Mouse (Mus musculus) neural tube, embryonic 14.5 days (tissue): Measurements from ENCODE around the gene Prss54. TPM values are rescaled to one million over a fixed set of nuclear protein-coding genes. Genes with fewer than 3 reads are reported as not detected.
"Not testable (repeated sequence)": the region's sequence is repeated elsewhere in the genome, so short reads cannot be mapped to it uniquely, and the experiment has no call there.

Experiments
- ATAC-seq: fragments of 200-750 bp; cut with Nextera tagmentation; 2 replicates; pipeline ENCODE4 v1.8.0; 2017; ENCODE audit warnings: low read depth, mild to moderate bottlenecking, moderate TSS enrichment, moderate library complexity
- H3K27ac ChIP-seq: fragments of 300-500 bp; sonication (generic); 2 replicates; pipeline ENCODE4 v1.5.1; 2014; ENCODE audit warnings: low read depth, mild to moderate bottlenecking, control low read depth, low read length, moderate library complexity, mixed read lengths
- H3K27me3 ChIP-seq: fragments of 300-500 bp; sonication (generic); 2 replicates; pipeline ENCODE4 v1.6.1; 2014; ENCODE audit warnings: low read length; ENCODE audit not compliant: control insufficient read depth, insufficient read depth
- H3K36me3 ChIP-seq: fragments of 300-500 bp; sonication (generic); 2 replicates; pipeline ENCODE4 v1.6.1; 2014; ENCODE audit warnings: low read length, mixed read lengths; ENCODE audit not compliant: control insufficient read depth, insufficient read depth
- H3K4me1 ChIP-seq: fragments of 300-500 bp; sonication (generic); 2 replicates; pipeline ENCODE4 v1.6.1; 2014; ENCODE audit warnings: low read length; ENCODE audit not compliant: control insufficient read depth, insufficient read depth
- H3K4me2 ChIP-seq: fragments of 300-500 bp; sonication (generic); 2 replicates; pipeline ENCODE4 v1.6.1; 2014; ENCODE audit warnings: mild to moderate bottlenecking, low read depth, low read length, control low read depth
- H3K4me3 ChIP-seq: fragments of 300-500 bp; sonication (generic); 2 replicates; pipeline ENCODE4 v1.5.1; 2014; ENCODE audit warnings: low read depth, low read length, control low read depth, mixed read lengths
- H3K9ac ChIP-seq: fragments of 300-500 bp; sonication (generic); replicated peaks from 2 replicates; pipeline ENCODE4 v1.6.1; 2014; ENCODE audit warnings: low read depth, mild to moderate bottlenecking, control low read depth, low read length, mixed read lengths
- H3K9me3 ChIP-seq: fragments of 300-500 bp; sonication (generic); 2 replicates; pipeline ENCODE4 v1.6.1; 2016; ENCODE audit warnings: low read length; ENCODE audit not compliant: control insufficient read depth
- WGBS: fragments of 180-500 bp; shearing (Covaris S2); extraction: QIAGEN DNeasy Blood & Tissue Kit; methylation state at CpG from one replicate; pipeline ENCODE4 v1.1.7; 2014; 5-methylcytosine and 5-hydroxymethylcytosine counted together
- polyA plus RNA-seq: library from polyadenylated mRNA; unstranded; fragments of >200 nt; fragmentation: Nextera tagmentation; extraction: Ambion mirVana; gene quantifications from 2 replicates; pipeline ENCODE4 v1.2.1, GENCODE M21; 2014

Prss54 gene
- polyA plus RNA-seq, result not detected in 2 replicates

- Histone ChIP-seq H3K9me3 (no peaks in the 10 kb centered on the region), H3K4me2 (no peak within 1 kb of the TSS), H3K27ac (no peak within 1 kb of the TSS), H3K36me3 (no peaks in the 10 kb centered on the region), H3K4me3 (no peak within 1 kb of the TSS), H3K9ac (no peak within 1 kb of the TSS), H3K27me3 (no peaks in the 10 kb centered on the region), H3K4me1 (no peaks in the 10 kb centered on the region)
- ATAC-seq, result no peak
- 84% methylated on average over 10 of the region's 10 CpGs for WGBS
These were observed at the start of gene Prss54 for GRCm38 (mm10) chr8:95576240-95576639. TSS of gene Prss54 (minus strand) at chr8:95576340.

DNA sequence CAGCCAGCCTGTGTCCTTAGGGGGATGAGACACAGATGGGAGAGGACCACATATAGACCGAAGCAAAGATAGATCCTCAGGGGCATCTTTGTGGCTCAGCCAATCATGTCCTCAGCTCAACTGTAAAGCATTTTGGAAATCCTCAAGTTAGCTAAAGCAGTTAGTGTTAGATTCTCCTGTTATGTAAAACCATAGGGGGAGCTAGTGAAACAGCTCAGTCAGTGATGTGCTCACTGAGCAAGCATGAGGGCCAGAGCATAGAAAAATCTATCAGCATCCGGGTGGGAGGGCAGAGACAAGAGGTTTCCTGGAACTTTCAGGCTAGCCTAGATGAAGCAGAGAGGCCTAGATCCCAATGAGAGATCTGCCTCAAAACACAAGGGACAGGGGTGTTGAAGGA lies 48.7 kb upstream of the Prss54 start:
- H3K9me3 ChIP-seq, result no peaks in the 10 kb centered on the region

GRCm38 (mm10) chr8:95620046-95620445 lies 43.9 kb upstream of the Prss54 start:
- no peaks in the 10 kb centered on the region for H3K36me3 ChIP-seq
- H3K4me1 ChIP-seq, result no peaks in the 10 kb centered on the region
- H3K27ac ChIP-seq, result no peak overlapping the region
- no peak for ATAC-seq
- 98% methylated on average over 2 of the region's 2 CpGs for WGBS
- no peak overlapping the region for H3K4me2 ChIP-seq
- H3K9ac ChIP-seq, result no peak overlapping the region
- no peak overlapping the region for H3K4me3 ChIP-seq
- H3K9me3 ChIP-seq, result no peaks in the 10 kb centered on the region
- no peaks in the 10 kb centered on the region for H3K27me3 ChIP-seq

More for the DNA sequence above, 48.7 kb upstream of the Prss54 start:
- no peak for ATAC-seq
- H3K27me3 ChIP-seq, result no peaks in the 10 kb centered on the region
- WGBS, result 72% methylated on average over 2 of the region's 2 CpGs
- H3K4me2 ChIP-seq, result no peak overlapping the region
- no peak overlapping the region for H3K4me3 ChIP-seq
- H3K27ac ChIP-seq, result no peak overlapping the region
- H3K4me1 ChIP-seq, result no peaks in the 10 kb centered on the region
- H3K36me3 ChIP-seq, result no peaks in the 10 kb centered on the region
- H3K9ac ChIP-seq, result no peak overlapping the region

DNA sequence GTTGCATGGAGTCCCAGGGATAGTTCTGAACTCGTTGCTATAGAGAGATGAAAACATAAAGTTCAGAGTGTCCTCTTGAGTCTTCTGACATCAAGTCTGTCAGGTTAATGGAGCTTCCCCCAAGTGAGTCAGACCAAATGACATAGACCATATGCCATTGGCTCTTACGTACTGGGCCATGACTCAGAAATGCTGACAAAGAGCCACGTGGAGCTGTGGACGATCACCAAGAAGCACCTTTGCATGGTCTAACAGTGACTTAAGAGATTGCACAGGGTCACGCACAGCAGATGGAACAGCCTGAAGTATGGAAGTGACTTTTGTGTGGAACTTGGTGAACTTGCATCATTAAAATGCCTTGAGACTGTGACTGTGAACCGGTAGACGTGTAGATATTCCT lies 40.2 kb upstream of the Prss54 start:
- Histone ChIP-seq H3K9ac (no peak overlapping the region), H3K9me3 (no peaks in the 10 kb centered on the region), H3K27ac (no peak overlapping the region), H3K36me3 (no peaks in the 10 kb centered on the region), H3K4me3 (no peak overlapping the region), H3K27me3 (no peaks in the 10 kb centered on the region), H3K4me2 (no peak overlapping the region), H3K4me1 (no peaks in the 10 kb centered on the region)
- WGBS, result 92% methylated on average over 7 of the region's 7 CpGs
- no peak for ATAC-seq

DNA sequence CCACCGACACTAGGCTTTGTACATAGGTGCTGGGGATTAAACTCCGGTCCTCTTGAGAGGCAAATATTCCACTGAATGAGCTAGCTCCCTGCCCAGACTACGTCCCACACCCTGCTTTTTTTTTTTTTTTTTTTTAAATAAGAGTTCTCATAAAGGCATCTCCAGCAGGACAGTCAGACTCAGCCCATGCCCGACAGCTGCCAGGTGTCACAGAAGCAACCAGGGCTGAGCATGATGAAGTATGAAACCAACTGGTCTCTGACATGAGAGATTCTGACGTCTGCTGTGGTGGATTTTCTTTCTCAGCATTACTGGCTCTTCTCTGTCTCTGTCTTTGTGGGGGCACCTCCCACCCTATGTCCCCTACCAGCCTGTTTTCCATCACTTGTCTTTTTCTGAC lies 35.6 kb upstream of the Prss54 start:
- Histone ChIP-seq H3K27ac (no peak overlapping the region), H3K4me3 (no peak overlapping the region), H3K27me3 (no peaks in the 10 kb centered on the region), H3K9me3 (no peaks in the 10 kb centered on the region), H3K4me1 (no peaks in the 10 kb centered on the region), H3K36me3 (no peaks in the 10 kb centered on the region), H3K4me2 (no peak overlapping the region), H3K9ac (no peak overlapping the region)
- ATAC-seq, result no peak
- 75% methylated on average over 5 of the region's 5 CpGs for WGBS

DNA sequence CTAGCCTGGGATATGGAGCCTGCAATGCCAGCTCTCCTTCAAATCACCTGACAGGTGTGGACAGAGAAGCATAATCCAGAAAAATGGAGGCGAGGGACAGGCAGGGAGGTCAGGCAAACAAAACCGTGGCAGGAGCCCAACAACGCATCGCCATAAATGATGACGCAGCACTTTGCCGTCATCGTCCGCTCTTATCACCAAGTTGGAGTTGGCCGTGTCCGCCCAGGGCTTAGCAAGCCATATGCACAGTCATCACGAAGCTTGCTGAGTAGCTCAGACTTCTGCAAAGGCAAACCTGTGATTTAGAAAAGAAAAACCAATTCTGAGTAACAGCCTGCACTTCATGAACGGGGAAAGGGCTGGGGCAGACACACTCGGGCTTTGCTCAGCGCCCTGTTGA lies 34.6 kb upstream of the Prss54 start:
- H3K4me1 ChIP-seq, result no peaks in the 10 kb centered on the region
- H3K36me3 ChIP-seq, result no peaks in the 10 kb centered on the region
- H3K27ac ChIP-seq, result no peak overlapping the region
- H3K27me3 ChIP-seq, result no peaks in the 10 kb centered on the region
- no peak overlapping the region for H3K9ac ChIP-seq
- no peaks in the 10 kb centered on the region for H3K9me3 ChIP-seq
- ATAC-seq, result no peak
- no peak overlapping the region for H3K4me2 ChIP-seq
- 88% methylated on average over 14 of the region's 14 CpGs for WGBS
- H3K4me3 ChIP-seq, result no peak overlapping the region

DNA sequence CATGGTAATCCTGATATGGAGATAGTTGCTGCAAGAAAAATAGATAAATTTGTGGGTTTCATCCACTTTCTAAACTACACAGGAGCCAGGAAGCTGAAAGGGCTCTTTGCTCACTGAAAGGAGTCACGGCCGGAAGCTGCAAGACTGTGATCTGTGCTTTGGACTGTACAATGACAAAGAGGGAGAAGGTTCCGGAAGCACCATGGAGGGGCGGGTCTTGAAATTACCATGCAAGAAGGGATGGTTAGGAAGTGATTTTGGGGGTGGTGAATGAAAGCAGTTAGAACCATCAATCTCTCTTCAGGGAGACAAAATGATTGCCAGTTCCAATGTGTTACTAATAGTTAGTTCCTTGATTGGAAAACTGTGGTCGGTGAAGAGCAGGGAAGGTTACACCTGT lies 33.3 kb upstream of the Prss54 start:
- 84% methylated on average over 5 of the region's 5 CpGs for WGBS
- Histone ChIP-seq H3K4me3 (no peak overlapping the region), H3K4me1 (no peaks in the 10 kb centered on the region), H3K9ac (no peak overlapping the region), H3K4me2 (no peak overlapping the region), H3K9me3 (no peaks in the 10 kb centered on the region), H3K27me3 (no peaks in the 10 kb centered on the region), H3K27ac (no peak overlapping the region), H3K36me3 (no peaks in the 10 kb centered on the region)
- ATAC-seq, result no peak

DNA sequence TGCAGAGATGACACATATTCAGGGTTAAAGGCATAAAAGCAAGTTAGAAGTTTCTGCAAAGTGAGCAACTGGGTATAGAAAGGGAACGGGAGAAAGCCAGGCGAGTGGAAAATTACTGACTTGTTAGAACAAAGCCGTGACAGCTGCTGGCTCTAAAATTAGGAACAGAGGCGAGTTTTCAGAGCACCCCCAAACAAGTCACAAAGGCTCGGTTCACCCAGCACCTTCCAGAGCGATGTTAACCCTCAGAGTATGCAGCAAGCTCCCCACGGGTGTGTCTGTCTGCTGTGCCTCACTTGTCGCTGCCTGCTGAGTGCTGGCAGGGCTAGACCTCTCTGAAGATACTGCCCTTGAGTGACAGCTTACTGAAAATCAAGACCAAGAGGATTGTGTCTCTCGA lies 31.1 kb upstream of the Prss54 start:
- no peaks in the 10 kb centered on the region for H3K4me1 ChIP-seq
- no peak overlapping the region for H3K9ac ChIP-seq
- no peak for ATAC-seq
- no peaks in the 10 kb centered on the region for H3K36me3 ChIP-seq
- no peaks in the 10 kb centered on the region for H3K27me3 ChIP-seq
- H3K4me3 ChIP-seq, result no peak overlapping the region
- H3K4me2 ChIP-seq, result no peak overlapping the region
- 45% methylated on average over 9 of the region's 9 CpGs for WGBS
- H3K9me3 ChIP-seq, result no peaks in the 10 kb centered on the region
- H3K27ac ChIP-seq, result no peak overlapping the region

DNA sequence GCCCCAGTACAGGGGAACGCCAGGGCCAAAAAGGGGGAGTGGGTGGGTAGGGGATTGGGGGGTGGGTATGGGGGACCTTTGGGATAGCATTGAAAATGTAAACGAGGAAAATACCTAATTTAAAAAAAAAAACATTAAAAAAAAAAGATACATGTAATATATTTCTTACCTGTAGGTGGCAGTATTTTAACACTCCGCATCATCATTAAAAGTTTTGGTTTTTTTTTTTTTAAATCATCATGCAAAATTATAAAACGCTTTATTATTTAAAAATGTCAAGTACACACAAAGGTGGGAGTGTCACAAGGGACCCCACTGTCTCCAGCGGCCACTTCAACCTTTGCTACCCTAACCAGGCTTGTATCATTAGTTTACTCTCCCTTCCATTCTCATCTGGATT lies 30.4 kb upstream of the Prss54 start:
- not testable (repeated sequence) for H3K27ac ChIP-seq, H3K9ac ChIP-seq, H3K4me1 ChIP-seq, H3K4me2 ChIP-seq, H3K4me3 ChIP-seq, H3K36me3 ChIP-seq, H3K27me3 ChIP-seq, ATAC-seq, H3K9me3 ChIP-seq
- WGBS, result 27% methylated on average over 4 of the region's 5 CpGs

GRCm38 (mm10) chr8:95602168-95602567 lies 26.0 kb upstream of the Prss54 start:
- WGBS, result 71% methylated on average over 2 of the region's 2 CpGs
- no peak overlapping the region for H3K27ac ChIP-seq
- no peak overlapping the region for H3K4me2 ChIP-seq
- no peaks in the 10 kb centered on the region for H3K4me1 ChIP-seq
- H3K9ac ChIP-seq, result no peak overlapping the region
- ATAC-seq, result no peak
- no peak overlapping the region for H3K4me3 ChIP-seq
- H3K9me3 ChIP-seq, result no peaks in the 10 kb centered on the region
- no peaks in the 10 kb centered on the region for H3K27me3 ChIP-seq
- H3K36me3 ChIP-seq, result no peaks in the 10 kb centered on the region
